Mouse (Mus musculus): Measurements from ENCODE around the gene Atp6v1g1. TPM values are rescaled to one million over a fixed set of nuclear protein-coding genes. Genes with fewer than 3 reads are reported as not detected.
A peak's percentile ranks its signal among the peaks of the same experiment; 100 is the strongest.

Gene Atp6v1g1
- 187 and 192 TPM in 2 replicates for polyA plus RNA-seq (2011; ENCODE audit: insufficient read depth, insufficient read length, low read depth, missing spikeins)

- H3K27ac ChIP-seq (ENCODE audit: insufficient read depth, low read length), result no peak within 1 kb of the TSS
- H3K36me3 ChIP-seq (ENCODE audit: control insufficient read depth, insufficient read depth, low read length, poor library complexity, severe bottlenecking), result peaks cover 16% of the 10 kb centered on the region
- H3K4me3 ChIP-seq (ENCODE audit: low read depth, low read length), result peak within 1 kb of the TSS; percentile 96
- H3K27me3 ChIP-seq (ENCODE audit: control insufficient read depth, insufficient read depth, low read length, poor library complexity, severe bottlenecking), result no peaks in the 10 kb centered on the region
- peaks cover 2% of the 10 kb centered on the region for H3K4me1 ChIP-seq (ENCODE audit: control insufficient read depth, insufficient read depth, low read length)
- no peaks in the 10 kb centered on the region for H3K9me3 ChIP-seq (replicated peaks; ENCODE audit: control insufficient read depth, insufficient read depth, low read length, poor library complexity, severe bottlenecking)
- peak within 1 kb of the TSS; percentile 92 for H3K9ac ChIP-seq (ENCODE audit: low read depth, poor library complexity, severe bottlenecking)
- TF ChIP-seq CTCF (IDR thresholded peaks at IDR 0.05; ENCODE audit: low read depth, low read length) (no peak), EP300 (IDR thresholded peaks at IDR 0.05; ENCODE audit: insufficient read depth, low read depth, low read length) (no peak), POLR2A (IDR thresholded peaks at IDR 0.05; ENCODE audit: insufficient read depth, low read length) (peak; percentile 7)
These were observed at the start of gene Atp6v1g1 for GRCm38 (mm10) chr4:63544494-63545230. Atp6v1g1 (plus strand) TSS chr4:63544772.

GRCm38 (mm10) chr4:63494967-63495914, 49.3 kb upstream of the Atp6v1g1 start:
- no peaks in the 10 kb centered on the region for H3K9me3 ChIP-seq (replicated peaks; ENCODE audit: control insufficient read depth, insufficient read depth, low read length, poor library complexity, severe bottlenecking)
- H3K9ac ChIP-seq (ENCODE audit: low read depth, poor library complexity, severe bottlenecking), result peak overlapping the region; percentile 91
- H3K27me3 ChIP-seq (ENCODE audit: control insufficient read depth, insufficient read depth, low read length, poor library complexity, severe bottlenecking), result no peaks in the 10 kb centered on the region
- H3K4me3 ChIP-seq (ENCODE audit: low read depth, low read length), result peak overlapping the region; percentile 87
- H3K4me1 ChIP-seq (ENCODE audit: control insufficient read depth, insufficient read depth, low read length), result no peaks in the 10 kb centered on the region
- TF ChIP-seq CTCF (IDR thresholded peaks at IDR 0.05; ENCODE audit: low read depth, low read length) (no peak), EP300 (IDR thresholded peaks at IDR 0.05; ENCODE audit: insufficient read depth, low read depth, low read length) (no peak), POLR2A (IDR thresholded peaks at IDR 0.05; ENCODE audit: insufficient read depth, low read length) (no peak)
- 0 out of 2 replicates have a peak, but pooled peaks cover 2% of the 10 kb centered on the region for H3K36me3 ChIP-seq (ENCODE audit: control insufficient read depth, insufficient read depth, low read length, poor library complexity, severe bottlenecking)
- no peak overlapping the region for H3K27ac ChIP-seq (ENCODE audit: insufficient read depth, low read length)

- no peaks in the 10 kb centered on the region for H3K27me3 ChIP-seq (ENCODE audit: control insufficient read depth, insufficient read depth, low read length, poor library complexity, severe bottlenecking)
- TF ChIP-seq POLR2A (IDR thresholded peaks at IDR 0.05; ENCODE audit: insufficient read depth, low read length) (no peak), CTCF (IDR thresholded peaks at IDR 0.05; ENCODE audit: low read depth, low read length) (no peak), EP300 (IDR thresholded peaks at IDR 0.05; ENCODE audit: insufficient read depth, low read depth, low read length) (no peak)
- H3K4me3 ChIP-seq (ENCODE audit: low read depth, low read length), result peak within 1 kb of the TSS; percentile 87
- H3K9me3 ChIP-seq (replicated peaks; ENCODE audit: control insufficient read depth, insufficient read depth, low read length, poor library complexity, severe bottlenecking), result no peaks in the 10 kb centered on the region
- no peak within 1 kb of the TSS for H3K27ac ChIP-seq (ENCODE audit: insufficient read depth, low read length)
- H3K36me3 ChIP-seq (ENCODE audit: control insufficient read depth, insufficient read depth, low read length, poor library complexity, severe bottlenecking), result 0 out of 2 replicates have a peak, but pooled peaks cover 2% of the 10 kb centered on the region
- no peaks in the 10 kb centered on the region for H3K4me1 ChIP-seq (ENCODE audit: control insufficient read depth, insufficient read depth, low read length)
- H3K9ac ChIP-seq (ENCODE audit: low read depth, poor library complexity, severe bottlenecking), result peak within 1 kb of the TSS; percentile 91
These were observed 48.7 kb upstream of the Atp6v1g1 start, which contains the start of gene Whrn for GRCm38 (mm10) chr4:63495915-63496278. Whrn (minus strand) TSS chr4:63495991.

GRCm38 (mm10) chr4:63496312-63496711, 48.3 kb upstream of the Atp6v1g1 start:
- H3K9me3 ChIP-seq (replicated peaks; ENCODE audit: control insufficient read depth, insufficient read depth, low read length, poor library complexity, severe bottlenecking), result no peaks in the 10 kb centered on the region
- no peaks in the 10 kb centered on the region for H3K4me1 ChIP-seq (ENCODE audit: control insufficient read depth, insufficient read depth, low read length)
- H3K36me3 ChIP-seq (ENCODE audit: control insufficient read depth, insufficient read depth, low read length, poor library complexity, severe bottlenecking), result 0 out of 2 replicates have a peak, but pooled peaks cover 2% of the 10 kb centered on the region
- TF ChIP-seq CTCF (IDR thresholded peaks at IDR 0.05; ENCODE audit: low read depth, low read length), result no peak
- TF ChIP-seq EP300 (IDR thresholded peaks at IDR 0.05; ENCODE audit: insufficient read depth, low read depth, low read length), result no peak
- no peak for TF ChIP-seq POLR2A (IDR thresholded peaks at IDR 0.05; ENCODE audit: insufficient read depth, low read length)
- peak overlapping the region; percentile 91; the same call in 1 of the 2 replicates for H3K9ac ChIP-seq (ENCODE audit: low read depth, poor library complexity, severe bottlenecking)
- peak overlapping the region; percentile 62 for H3K4me3 ChIP-seq (ENCODE audit: low read depth, low read length)
- no peaks in the 10 kb centered on the region for H3K27me3 ChIP-seq (ENCODE audit: control insufficient read depth, insufficient read depth, low read length, poor library complexity, severe bottlenecking)
- no peak overlapping the region for H3K27ac ChIP-seq (ENCODE audit: insufficient read depth, low read length)

GRCm38 (mm10) chr4:63498346-63498745, 46.2 kb upstream of the Atp6v1g1 start:
- Histone ChIP-seq H3K9me3 (replicated peaks; ENCODE audit: control insufficient read depth, insufficient read depth, low read length, poor library complexity, severe bottlenecking) (no peaks in the 10 kb centered on the region), H3K27me3 (ENCODE audit: control insufficient read depth, insufficient read depth, low read length, poor library complexity, severe bottlenecking) (no peaks in the 10 kb centered on the region), H3K27ac (ENCODE audit: insufficient read depth, low read length) (no peak overlapping the region), H3K36me3 (ENCODE audit: control insufficient read depth, insufficient read depth, low read length, poor library complexity, severe bottlenecking) (no peaks in the 10 kb centered on the region), H3K4me1 (ENCODE audit: control insufficient read depth, insufficient read depth, low read length) (no peaks in the 10 kb centered on the region), H3K4me3 (ENCODE audit: low read depth, low read length) (no peak overlapping the region), H3K9ac (ENCODE audit: low read depth, poor library complexity, severe bottlenecking) (no peak overlapping the region)
- TF ChIP-seq POLR2A (IDR thresholded peaks at IDR 0.05; ENCODE audit: insufficient read depth, low read length) (no peak), EP300 (IDR thresholded peaks at IDR 0.05; ENCODE audit: insufficient read depth, low read depth, low read length) (no peak), CTCF (IDR thresholded peaks at IDR 0.05; ENCODE audit: low read depth, low read length) (no peak)
